Mouse (Mus musculus) lung, adult 2 months (tissue): ENCODE measurements around the gene Stx2.

ENCODE experiments used
- CTCF ChIP-seq: fragments of 200-500 bp; IDR thresholded peaks from 2 replicates; pipeline ENCODE4 v1.5.1; 2011; ENCODE audit warnings: mild to moderate bottlenecking, low read length, control low read depth; ENCODE audit not compliant: insufficient read depth
- POLR2A ChIP-seq: fragments of 200-500 bp; IDR thresholded peaks from 2 replicates; pipeline ENCODE4 v1.6.1; 2011; ENCODE audit warnings: low read depth, mild to moderate bottlenecking, control low read depth, low read length, borderline replicate concordance; ENCODE audit errors: extremely low read depth

DNA sequence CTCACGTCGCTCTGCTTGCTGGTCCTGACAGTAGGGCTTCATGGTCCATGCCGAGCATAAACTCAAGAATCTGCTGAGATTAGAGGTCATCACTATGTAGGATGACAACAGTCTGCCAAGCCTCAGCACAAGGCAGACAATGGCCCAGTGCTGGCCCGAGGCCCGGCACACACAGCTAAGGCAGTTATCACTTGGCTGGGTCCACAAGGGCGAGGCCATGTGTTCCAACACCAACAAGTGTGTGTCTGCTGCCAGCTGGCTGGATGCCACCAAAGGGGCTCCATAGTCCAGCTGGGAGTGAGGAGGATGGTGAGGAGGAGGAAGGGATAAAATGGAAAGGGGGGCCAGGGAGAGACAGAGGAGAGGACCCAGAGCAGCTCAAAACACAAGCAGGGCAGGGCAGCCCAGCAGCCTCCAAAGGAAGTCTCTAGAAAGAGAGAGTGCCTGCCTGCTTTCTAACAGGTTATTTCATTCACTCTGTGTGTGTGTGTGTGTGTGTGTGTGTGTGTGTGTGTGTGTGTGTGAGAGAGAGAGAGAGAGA is 72.9 kb downstream of the Stx2 start:
- TF ChIP-seq POLR2A = no peak
- no peak for TF ChIP-seq CTCF
